Mouse (Mus musculus): ENCODE results near the gene Lmbrd1. TPM values are rescaled to one million over a fixed set of nuclear protein-coding genes. Genes with fewer than 3 reads are reported as not detected.
"Not testable (repeated sequence)": the region's sequence is repeated elsewhere in the genome, so short reads cannot be mapped to it uniquely, and the experiment has no call there.

Gene Lmbrd1
- 26.2 and 29.8 TPM in 2 replicates for polyA plus RNA-seq (2012; rRNA removed)

DNA sequence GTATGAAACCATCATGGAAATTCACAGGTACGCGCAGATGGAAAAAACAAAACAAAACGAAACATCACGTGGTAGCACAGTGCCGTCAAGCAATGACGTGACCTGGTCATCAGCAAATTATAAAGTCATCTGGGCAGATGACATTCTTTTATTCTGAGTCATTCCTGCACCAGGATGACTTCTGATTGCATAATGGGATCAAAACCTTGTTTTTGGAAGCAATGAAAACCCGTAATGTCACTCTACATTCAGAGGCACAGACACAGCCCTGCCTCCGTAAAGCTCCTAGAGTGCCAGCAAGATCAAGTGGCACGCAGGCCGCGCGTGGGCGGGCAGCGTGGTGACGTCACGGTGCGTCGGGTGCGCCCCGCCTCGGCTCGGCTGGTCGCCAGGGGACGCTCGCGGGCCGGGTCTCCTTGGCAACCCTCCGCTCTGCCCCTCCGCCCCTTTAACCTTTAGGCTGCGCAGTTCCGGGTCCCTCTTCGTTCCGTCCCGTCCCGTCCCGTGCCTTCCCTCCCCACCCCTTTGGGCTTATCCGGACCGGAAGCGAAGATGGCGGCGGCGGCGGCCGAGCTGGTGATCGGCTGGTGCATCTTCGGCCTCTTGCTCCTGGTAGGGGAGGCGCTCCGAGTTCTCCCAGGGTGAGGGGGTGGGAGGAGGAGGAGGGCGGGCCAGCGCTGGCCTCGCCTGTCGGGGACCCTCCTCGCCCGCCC lies at the start of gene Lmbrd1:
Gene Lmbrd1 (plus strand): TSS at position 426 of the 713 bp plus-strand sequence.
- WGBS: under 1% methylated on average over 49 of the region's 54 CpGs
- peak; percentile 69 for DNase-seq (ENCODE audit: low read depth, low spot score)

DNA sequence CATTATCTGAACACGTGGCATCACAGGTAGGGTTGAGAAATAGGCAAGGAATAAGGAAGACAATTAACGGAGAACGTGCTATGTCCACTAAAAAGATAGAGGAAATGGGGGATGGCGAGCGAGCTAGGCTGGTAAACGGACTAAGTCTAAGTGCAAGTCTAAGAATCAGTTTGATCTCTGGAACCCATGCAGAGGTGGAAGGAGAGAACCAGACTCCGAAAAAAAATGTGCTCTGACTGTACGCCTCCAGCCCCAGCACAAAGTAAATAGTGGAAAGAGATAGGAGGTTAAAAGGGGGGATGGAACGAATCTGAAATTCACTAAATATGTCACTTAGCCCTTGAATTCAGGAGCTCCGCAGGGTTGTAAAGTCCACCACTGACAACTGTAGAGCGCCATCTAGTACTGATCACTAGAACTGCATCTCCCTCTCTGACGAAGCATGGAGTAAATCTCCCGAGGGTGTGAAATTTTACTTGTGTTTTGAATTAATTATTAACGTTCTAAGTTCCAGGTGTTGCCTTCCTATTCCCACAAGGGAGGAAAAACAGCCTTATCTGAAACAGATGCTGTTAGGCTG lies 44.8 kb upstream of the Lmbrd1 start:
- no peak for DNase-seq (ENCODE audit: low read depth, low spot score)
- WGBS: 34% methylated on average over 14 of the region's 14 CpGs

DNA sequence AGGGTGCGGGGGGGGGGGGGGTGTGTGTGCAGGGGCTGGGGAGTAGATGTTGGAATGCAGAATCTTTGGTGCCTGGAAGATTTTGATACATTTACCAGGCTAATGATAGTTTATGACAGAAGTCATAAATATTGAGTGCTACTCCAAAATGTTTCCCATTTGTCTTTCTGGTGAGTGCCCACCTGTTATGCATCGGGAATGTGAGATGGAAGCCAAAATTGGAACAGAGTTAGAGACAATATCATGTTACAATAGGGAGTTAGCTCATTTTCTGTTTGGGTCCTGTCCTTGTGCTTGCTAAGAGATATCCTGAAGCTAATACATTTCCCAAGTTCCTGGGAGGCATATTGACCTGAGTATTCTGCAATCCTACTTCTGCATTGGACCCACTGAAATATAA lies 28.3 kb upstream of the Lmbrd1 start:
- no peak for DNase-seq (ENCODE audit: low read depth, low spot score)
- WGBS: 60% methylated on average over 2 of the region's 2 CpGs

DNA sequence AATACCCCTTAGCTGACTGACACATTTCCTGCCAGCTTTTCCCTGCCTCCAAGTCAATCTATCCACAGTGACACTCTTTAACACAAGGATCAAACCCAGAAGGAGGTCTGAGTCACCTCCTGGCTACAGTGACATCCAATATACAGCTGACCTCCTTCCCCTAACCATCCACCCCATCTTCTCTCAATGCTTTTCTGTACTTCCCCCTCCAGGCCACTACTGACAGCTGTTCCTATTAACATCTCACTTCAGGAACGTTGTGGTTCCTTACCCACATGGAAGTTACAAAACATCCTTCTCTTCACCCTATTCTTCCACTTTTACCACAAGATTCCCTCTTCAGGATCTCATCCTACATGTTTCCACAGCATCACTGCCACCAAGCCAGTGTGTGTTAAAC lies 18.5 kb upstream of the Lmbrd1 start:
- 62% methylated on average over 1 of the region's 1 CpGs for WGBS
- DNase-seq (ENCODE audit: low read depth, low spot score): no peak

DNA sequence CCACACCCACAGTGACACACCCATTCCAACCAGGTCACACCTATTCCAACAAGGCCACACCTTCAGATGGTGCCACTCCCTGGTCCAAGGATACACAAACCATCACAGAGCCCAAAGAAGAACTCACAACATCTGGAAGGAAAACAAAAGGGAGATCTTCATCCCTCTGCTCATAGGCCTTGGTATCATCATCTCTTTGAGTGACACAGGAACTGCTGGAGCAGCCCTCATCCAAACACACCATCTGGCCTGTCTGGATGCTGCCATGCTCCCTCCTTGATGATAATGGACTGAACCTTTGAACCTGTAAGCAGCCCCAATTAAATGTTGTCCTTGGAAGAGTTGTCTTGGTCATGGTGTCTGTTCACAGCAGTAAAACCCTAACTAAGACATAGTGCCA lies 17.8 kb upstream of the Lmbrd1 start:
- DNase-seq (ENCODE audit: low read depth, low spot score): not testable (repeated sequence)

DNA sequence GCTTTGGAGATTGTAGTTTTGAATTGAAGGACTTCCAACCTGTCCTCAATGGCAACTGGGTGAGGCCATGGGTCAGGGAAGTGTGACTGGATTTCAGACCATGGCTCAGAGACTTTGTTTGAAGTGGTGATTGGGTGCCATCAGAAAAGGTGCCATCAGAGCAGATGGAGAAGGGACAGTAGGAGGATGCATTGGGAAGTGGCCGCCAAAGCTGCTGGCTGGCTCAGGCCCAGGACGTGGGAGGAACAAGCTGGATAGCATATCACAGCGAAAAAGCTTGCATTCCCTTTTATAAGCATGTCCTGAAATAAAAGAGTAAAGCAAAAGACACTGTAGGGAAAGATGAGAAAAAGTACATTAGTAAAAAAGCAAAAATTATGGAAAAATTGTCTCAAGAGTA lies 16.9 kb upstream of the Lmbrd1 start:
- WGBS: 79% methylated on average over 3 of the region's 3 CpGs
- no peak for DNase-seq (ENCODE audit: low read depth, low spot score)

DNA sequence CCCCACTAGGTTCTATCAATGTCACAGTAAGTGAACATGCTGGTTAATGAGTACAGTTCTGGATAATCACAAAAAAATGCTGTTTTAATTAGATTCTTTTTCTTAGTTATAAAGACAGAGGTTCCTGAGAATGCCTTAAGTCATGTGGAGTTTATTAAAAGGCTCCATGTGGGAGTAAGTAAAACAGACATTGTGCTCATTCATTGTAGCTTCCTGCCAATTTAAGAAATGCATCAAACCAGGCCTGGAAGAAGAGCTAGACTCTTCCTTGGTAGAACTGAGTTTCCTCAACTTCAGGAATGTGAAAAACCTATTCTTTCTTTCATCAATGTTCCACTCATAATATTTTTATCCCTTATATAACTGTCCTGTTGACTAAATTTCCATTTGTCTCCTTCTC lies 14.3 kb upstream of the Lmbrd1 start:
- DNase-seq (ENCODE audit: low read depth, low spot score): no peak

DNA sequence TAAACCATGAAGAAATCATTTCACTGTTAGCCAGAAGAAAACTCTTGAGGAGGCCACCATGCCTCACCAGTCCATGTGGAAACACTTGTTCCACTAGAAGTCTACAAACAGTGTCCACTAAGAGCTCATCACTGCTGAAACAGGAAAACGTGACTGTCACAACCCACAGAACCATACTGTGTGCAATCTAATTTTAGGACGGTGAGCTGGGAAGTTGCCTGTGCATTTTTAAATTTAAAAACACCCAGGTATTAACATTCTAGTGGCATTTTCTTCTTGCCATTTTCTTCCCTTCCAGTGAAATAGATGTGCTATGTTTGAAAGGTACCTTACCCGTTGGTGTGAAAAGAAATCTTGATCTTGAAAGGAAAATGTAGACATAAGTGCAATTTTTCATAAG lies 5.2 kb upstream of the Lmbrd1 start:
- 66% methylated on average over 3 of the region's 3 CpGs for WGBS

DNA sequence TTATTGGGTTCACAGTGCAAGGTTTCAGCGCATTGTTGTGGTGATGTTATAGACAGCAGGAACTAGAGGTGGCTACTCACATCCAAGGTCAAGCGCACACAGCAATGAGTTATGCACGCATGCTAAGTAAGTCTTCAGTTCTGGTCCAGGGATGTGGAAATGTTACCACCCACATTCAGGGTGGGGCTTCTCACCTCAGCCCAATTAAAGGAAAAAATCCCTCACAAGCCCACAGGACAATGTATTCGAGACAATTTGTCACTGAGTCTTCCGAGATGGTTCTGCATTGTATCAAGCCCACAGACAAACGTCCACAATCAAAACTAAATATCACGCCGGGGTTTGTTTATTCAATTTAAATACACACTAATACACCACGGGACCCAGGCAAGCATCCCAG lies 724 bp upstream of the Lmbrd1 start:
- no peak for DNase-seq (ENCODE audit: low read depth, low spot score)
- WGBS: 33% methylated on average over 9 of the region's 9 CpGs

More for the DNA sequence above, 5.2 kb upstream of the Lmbrd1 start:
- DNase-seq (ENCODE audit: low read depth, low spot score): no peak

DNA sequence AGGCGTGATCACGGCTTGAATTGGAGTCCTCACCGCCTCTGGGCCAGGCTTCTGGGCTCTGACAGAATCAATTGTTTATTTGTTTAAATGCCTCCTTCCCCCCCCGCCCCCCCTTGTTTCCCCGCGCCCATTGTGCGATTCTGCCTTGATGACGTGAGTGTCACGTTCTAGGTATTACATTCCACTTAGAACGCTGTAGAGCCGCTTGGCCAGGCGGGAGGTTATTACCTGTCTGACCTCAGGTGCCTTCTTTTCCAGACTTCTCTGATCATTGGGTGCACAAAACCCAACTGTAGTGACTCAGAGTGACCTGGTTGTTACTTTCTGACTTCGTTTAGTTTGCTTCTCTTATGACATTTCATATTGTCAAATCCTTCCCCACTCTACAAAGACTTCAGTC lies 641 bp downstream of the Lmbrd1 start:
- DNase-seq (ENCODE audit: low read depth, low spot score): no peak
- WGBS: 2% methylated on average over 13 of the region's 13 CpGs

DNA sequence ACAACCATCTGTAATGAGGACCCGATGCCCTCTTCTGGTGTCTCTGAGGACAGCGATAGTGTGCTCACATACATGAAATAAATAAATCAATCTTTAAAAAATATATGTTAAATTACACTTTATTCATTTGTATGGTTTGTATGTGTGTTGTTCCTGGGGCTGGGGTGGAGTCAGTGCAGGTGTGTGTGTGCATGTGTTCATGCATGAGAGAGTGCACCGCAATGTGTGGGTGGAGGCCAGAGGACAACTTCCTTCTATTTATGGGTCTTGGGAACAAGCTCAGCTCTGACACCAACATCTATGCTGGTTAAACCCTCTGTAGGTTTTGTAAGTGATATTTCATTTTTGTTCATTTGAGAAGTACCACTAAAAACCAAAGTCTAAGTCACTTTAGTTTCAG lies 2.6 kb downstream of the Lmbrd1 start:
- DNase-seq (ENCODE audit: low read depth, low spot score): no peak
- 88% methylated on average over 3 of the region's 3 CpGs for WGBS

DNA sequence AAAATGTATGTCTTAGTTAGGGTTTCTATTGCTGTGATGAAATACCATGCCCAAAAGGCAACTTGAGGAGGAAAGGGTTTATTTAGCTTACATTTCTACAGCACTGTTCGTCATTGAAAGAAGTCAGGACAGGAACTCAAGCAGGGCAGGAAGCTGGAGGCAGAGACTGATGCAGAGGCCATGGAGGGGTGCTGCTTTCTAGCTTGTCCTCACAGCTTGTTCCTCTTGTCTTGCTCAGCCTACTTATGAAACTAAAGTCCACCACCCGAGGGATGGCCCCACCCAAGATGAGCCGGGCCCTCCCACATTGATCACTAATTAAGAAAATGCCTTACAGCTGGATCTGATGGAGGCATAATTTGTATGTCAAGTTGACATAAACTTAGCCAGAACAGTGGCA lies 3.5 kb downstream of the Lmbrd1 start:
- 37% methylated on average over 3 of the region's 3 CpGs for WGBS
- no peak for DNase-seq (ENCODE audit: low read depth, low spot score)

DNA sequence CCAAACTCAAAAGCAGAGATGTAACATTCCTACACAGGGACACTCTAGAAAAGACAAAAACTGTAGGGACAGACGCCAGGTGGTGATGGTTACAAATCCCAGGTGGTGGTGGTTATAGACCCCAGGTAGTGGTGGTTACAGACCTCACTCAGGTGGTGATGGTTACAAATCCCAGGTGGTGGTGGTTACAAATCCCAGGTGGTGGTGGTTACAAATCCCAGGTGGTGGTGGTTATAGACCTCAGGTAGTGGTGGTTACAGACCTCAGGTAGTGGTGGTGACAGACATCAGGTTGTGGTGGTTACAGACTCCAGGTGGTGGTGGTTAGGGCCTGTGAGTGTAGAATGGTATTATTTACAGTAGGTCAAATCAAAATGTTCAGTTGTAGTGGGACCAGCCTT lies 5.5 kb downstream of the Lmbrd1 start:
- WGBS: 74% methylated on average over 1 of the region's 1 CpGs
- DNase-seq (ENCODE audit: low read depth, low spot score): no peak

DNA sequence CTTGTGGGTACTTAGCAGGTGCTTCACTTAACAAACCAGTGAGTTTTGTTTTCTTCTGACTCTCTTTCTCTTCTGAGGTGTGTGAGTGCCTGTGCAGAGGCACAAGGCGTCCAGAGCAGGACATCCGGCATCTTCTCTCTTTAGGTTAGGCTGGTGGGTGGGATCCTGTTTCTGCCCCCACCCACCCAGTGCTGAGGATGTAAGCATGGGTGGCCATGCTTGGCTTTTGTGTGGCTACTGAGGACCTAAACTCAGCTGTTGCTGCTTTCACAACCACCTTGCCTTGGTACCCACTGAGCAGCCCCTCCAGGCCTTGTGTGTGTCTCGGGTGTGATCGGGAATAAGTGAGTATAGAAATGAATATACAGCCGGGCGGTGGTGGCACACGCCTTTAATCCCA lies 7.2 kb downstream of the Lmbrd1 start:
- DNase-seq (ENCODE audit: low read depth, low spot score): no peak
- 90% methylated on average over 7 of the region's 7 CpGs for WGBS

DNA sequence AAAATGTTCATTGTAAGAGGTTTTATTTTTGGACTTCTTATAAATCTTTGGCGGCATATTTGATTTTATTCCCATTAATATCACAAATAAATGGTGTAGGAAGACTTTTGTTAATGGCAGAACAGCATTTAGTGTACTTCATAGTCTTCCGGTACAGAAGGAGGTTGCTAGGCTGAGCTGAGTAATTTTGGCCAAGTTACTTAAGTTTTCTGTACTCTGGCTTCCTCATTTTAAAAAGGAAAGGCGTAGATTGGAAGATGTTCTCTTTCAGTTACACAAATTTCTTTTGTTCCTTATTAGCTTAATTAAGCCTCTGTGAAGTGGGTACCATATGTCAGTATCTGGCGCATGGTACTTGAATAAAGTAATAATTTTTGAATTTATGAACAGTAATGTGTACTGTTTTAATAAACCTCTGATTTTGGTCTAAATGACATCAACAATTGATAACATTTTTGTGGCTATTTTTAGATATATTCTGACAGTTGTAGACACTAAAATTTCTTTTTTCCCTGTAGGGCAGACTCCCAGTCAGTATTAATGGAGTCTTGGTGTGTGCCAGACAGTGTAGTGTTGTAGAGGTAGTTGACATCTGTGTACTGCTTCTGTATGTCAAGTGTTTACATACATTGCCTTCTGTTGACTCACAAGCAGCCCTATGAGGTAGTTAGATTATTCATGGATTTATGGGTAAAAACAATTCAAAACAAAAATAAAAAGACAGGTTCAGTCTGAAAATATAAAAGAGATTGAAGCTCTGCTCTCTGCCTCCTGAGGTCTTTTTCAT lies 8.0 kb downstream of the Lmbrd1 start:
- 88% methylated on average over 4 of the region's 4 CpGs for WGBS
- no peak for DNase-seq (ENCODE audit: low read depth, low spot score)

DNA sequence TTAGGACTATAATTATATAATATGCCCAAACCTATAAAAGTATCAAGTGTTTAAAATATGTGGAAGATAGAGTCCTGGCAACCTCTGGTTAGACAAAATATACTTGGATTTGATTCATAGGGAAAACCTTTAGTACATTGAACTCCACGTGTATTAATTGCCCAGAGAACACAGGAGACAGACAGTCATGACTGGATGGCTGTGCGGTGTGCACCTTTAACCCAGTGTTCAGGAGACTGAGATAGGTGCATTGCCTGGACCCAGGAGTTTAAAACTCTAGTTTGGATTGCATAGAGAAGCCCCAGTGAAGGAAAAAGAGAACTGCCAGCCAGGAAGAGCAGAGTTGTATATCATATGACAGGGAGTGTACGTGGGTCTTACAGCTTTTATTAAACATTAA lies 19.2 kb downstream of the Lmbrd1 start:
- no peak for DNase-seq (ENCODE audit: low read depth, low spot score)
- 61% methylated on average over 3 of the region's 3 CpGs for WGBS

DNA sequence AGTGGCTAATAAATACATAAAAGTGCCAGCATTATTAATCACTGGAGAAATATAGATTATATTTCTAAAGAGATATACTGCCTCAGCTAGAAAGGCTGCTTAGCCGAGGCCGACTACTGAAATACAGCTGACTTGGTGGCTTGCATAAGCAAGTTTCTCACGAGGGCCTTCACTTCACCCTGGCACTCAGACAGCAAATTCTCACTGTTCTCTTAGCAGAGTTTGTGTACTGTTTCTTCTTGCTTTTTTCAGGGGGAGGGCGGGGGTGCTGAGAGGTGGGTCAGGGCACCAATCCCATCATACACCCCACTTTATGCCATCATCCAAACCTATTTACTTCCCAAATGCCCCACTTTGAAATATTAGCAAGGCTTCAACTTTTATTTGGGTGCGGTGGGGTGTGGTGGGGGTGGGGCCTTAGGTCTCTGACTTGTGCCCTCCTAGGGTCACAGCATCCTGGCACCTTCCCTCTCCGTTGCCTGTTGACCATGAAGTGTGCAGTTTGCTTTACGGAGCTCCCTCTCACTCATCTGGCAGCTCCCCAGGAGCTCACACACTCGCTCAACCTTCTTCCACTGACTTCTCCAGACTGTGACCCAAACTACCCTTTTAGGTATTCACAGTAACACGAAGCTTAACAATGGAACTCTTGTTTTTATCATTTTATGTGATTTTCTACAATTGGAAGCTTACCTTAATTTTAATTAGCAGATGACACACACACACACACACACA lies 19.9 kb downstream of the Lmbrd1 start:
- WGBS: 52% methylated on average over 9 of the region's 9 CpGs
- no peak for DNase-seq (ENCODE audit: low read depth, low spot score)

DNA sequence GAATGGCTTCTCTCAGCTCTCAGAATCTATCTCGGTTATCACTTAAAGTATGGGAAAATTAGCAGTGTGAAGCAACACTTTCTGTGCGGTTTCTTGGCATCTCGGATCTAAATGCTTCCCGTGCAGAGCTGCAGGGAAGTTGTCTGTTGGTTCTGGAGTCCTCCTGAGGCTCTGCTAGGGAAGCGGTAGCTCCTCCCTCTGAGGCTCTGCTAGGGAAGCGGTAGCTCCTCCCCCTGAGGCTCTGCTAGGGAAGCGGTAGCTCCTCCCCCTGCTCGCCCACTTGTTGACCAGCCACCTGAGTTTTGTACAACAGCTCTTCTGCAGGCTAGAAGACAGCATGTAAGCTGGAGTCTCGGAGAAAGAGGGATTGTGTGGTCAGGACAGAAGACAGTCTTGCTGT lies 20.9 kb downstream of the Lmbrd1 start:
- WGBS: 18% methylated on average over 9 of the region's 9 CpGs
- no peak for DNase-seq (ENCODE audit: low read depth, low spot score)

DNA sequence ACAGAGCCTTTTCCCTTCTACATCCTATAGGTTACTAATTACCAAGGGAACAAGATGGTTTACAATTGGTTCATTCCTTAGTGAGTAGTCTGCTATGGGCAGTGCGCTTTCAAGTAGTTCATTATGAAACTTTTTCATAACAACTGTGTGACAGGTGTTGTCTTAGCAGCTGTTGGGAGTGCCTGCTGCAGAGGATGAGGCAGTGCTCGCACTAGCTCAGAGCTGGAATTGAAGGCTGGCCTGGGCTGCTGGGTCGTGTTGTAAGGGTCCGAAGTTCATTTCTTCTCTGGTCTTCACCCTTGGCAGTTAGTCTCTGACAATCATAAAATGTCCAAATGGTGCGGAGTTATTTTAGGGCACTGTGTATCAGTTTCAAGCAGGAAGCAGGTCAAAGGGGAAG lies 21.8 kb downstream of the Lmbrd1 start:
- WGBS: 34% methylated on average over 5 of the region's 5 CpGs
- DNase-seq (ENCODE audit: low read depth, low spot score): peak; percentile 57

DNA sequence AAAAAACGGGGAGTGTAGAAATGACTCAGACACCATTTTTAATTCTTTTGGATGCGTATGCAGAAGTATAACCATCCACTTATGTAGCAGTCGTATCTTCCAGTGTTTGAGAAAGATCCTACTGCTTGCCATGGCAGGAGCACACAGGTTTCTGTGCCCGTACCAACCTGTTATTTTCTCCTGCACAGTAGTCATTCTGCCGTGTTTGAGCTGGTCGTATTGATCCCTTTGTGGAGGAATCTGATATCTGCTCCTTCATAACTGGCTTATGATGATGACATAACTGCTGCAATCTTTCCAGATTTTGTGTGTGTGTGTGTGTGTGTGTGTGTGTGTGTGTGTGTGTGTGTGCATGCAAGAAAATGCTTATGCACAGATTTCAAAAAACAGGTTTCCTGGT lies 25.4 kb downstream of the Lmbrd1 start:
- DNase-seq (ENCODE audit: low read depth, low spot score): no peak
- WGBS: 79% methylated on average over 6 of the region's 6 CpGs

Data from large intestine, adult 2 months (tissue).